Mouse (Mus musculus) lung, embryonic 16.5 days (tissue): ENCODE results near the gene Klk1b4. TPM values are rescaled to one million over a fixed set of nuclear protein-coding genes. Genes with fewer than 3 reads are reported as not detected.
"Not testable (repeated sequence)": the region's sequence is repeated elsewhere in the genome, so short reads cannot be mapped to it uniquely, and the experiment has no call there.

Source experiments
- ATAC-seq: fragments of 200-750 bp; cut with Nextera tagmentation; 2 replicates; pipeline ENCODE4 v1.8.0; 2017; ENCODE audit warnings: low read depth, mild to moderate bottlenecking, moderate library complexity
- H3K27ac ChIP-seq: fragments of 300-500 bp; sonication (generic); 2 replicates; pipeline ENCODE4 v1.5.1; 2014; ENCODE audit warnings: mild to moderate bottlenecking, control low read depth, low read length
- H3K27me3 ChIP-seq: fragments of 300-500 bp; sonication (generic); 2 replicates; pipeline ENCODE4 v1.6.1; 2014; ENCODE audit warnings: low read depth, low read length, mixed read lengths; ENCODE audit not compliant: control insufficient read depth, insufficient read depth
- H3K36me3 ChIP-seq: fragments of 300-500 bp; sonication (generic); 2 replicates; pipeline ENCODE4 v1.6.1; 2014; ENCODE audit warnings: low read length; ENCODE audit not compliant: control insufficient read depth, insufficient read depth
- H3K4me1 ChIP-seq: fragments of 300-500 bp; sonication (generic); replicated peaks from 2 replicates; pipeline ENCODE4 v1.6.1; 2014; ENCODE audit warnings: low read length, mixed read lengths; ENCODE audit not compliant: control insufficient read depth, insufficient read depth
- H3K4me2 ChIP-seq: fragments of 300-500 bp; sonication (generic); 2 replicates; pipeline ENCODE4 v1.6.1; 2014; ENCODE audit warnings: low read depth, low read length, control low read depth
- H3K4me3 ChIP-seq: fragments of 300-500 bp; sonication (generic); 2 replicates; pipeline ENCODE4 v1.5.1; 2014; ENCODE audit warnings: mild to moderate bottlenecking, low read length, control low read depth
- H3K9ac ChIP-seq: fragments of 300-500 bp; sonication (generic); 2 replicates; pipeline ENCODE4 v1.6.1; 2014; ENCODE audit warnings: low read length, control low read depth
- H3K9me3 ChIP-seq: fragments of 300-500 bp; sonication (generic); 2 replicates; pipeline ENCODE4 v1.6.1; 2016; ENCODE audit warnings: low read length; ENCODE audit not compliant: control insufficient read depth
- WGBS: fragments of 180-500 bp; shearing (Covaris S2); extraction: QIAGEN DNeasy Blood & Tissue Kit; methylation state at CpG from one replicate; pipeline ENCODE4 v1.1.7; 2014; 5-methylcytosine and 5-hydroxymethylcytosine counted together
- polyA plus RNA-seq: library from polyadenylated mRNA; unstranded; fragments of >200 nt; fragmentation: Nextera tagmentation; extraction: Ambion mirVana; gene quantifications from 2 replicates; pipeline ENCODE4 v1.2.1, GENCODE M21; 2015

Klk1b4 gene
- polyA plus RNA-seq, 1 experiment from 2014 or later, result not detected

DNA sequence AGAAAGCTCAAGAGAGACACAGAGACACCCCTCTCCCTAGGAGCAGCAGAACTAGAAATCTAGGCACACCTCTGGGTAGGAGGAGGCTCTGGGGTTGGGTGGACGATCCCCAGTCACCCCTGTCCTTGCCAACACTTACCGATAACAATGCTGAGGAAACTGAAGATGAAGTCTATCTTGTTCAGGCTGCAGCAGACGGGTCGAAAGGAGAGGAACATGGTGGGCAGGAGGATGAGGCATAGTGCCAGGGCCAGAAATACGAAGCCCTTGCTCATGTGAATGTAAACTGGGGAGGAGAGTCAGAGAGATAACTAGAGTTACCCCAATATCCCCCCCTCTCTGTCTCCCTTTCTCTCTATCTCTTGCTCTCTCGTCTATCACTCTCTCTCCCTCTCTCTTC lies 15.1 kb downstream of the Klk1b4 start:
- H3K27me3 ChIP-seq, H3K4me1 ChIP-seq, H3K9me3 ChIP-seq, ATAC-seq, H3K27ac ChIP-seq, H3K9ac ChIP-seq, H3K4me2 ChIP-seq, H3K4me3 ChIP-seq, H3K36me3 ChIP-seq: not testable (repeated sequence)
- 73% methylated on average over 6 of the region's 6 CpGs for whole genome bisulfite sequencing

DNA sequence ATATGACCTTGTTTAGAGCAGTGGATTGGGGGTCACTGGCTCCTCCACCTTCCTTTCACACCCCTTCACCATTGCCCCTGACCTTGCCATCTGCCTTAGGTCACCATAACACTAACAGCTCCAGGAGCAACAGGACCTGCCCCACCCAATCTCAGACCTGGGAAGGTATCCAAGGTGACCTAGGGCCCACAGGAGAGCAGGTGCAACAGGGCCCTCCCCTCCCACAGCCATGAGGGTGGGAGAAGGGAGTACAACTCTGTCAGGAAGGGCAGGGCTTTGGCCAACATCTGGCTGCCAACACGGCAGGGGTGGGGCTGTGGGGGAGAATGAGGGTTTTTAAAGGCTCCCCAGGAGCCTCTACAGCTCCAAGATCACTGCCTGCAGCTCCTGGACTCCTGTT lies 17.8 kb downstream of the Klk1b4 start, which contains the start of gene Klk1:
TSS of gene Klk1 (plus strand) at position 285 of the 400 bp plus-strand sequence.
- Histone ChIP-seq H3K4me2 (no peak within 1 kb of the TSS), H3K4me1 (no peaks in the 10 kb centered on the region), H3K9ac (no peak within 1 kb of the TSS), H3K36me3 (no peaks in the 10 kb centered on the region), H3K4me3 (no peak within 1 kb of the TSS), H3K27me3 (no peaks in the 10 kb centered on the region), H3K9me3 (no peaks in the 10 kb centered on the region), H3K27ac (no peak within 1 kb of the TSS)
- 29% methylated on average over 1 of the region's 1 CpGs for WGBS
- ATAC-seq, result no peak

DNA sequence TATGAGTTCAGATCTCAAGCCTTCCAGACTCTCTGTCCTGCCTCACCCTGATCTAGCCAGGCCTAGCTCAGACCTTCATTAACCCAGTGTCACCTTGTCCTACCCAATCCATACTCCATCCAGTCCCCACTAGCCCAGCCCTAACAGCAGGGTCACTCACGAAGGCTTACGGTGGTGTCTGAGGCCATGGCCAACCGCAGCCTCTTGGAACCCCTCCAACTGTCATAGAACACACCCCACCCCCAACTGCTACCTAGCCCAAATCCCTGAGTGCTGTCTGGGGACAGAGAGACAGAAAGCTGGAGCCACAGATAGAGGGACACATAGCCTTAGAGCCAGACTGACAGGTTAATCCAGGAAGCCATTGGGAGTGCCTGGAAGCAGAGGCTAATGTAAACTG lies 28.7 kb downstream of the Klk1b4 start, which contains the start of gene Gm36864:
TSS of gene Gm36864 (plus strand) at position 269 of the 400 bp plus-strand sequence.
- Histone ChIP-seq H3K36me3 (no peaks in the 10 kb centered on the region), H3K4me1 (no peaks in the 10 kb centered on the region), H3K27me3 (no peaks in the 10 kb centered on the region), H3K4me3 (no peak within 1 kb of the TSS), H3K4me2 (no peak within 1 kb of the TSS), H3K27ac (no peak within 1 kb of the TSS), H3K9me3 (no peaks in the 10 kb centered on the region), H3K9ac (no peak within 1 kb of the TSS)
- 57% methylated on average over 3 of the region's 3 CpGs for WGBS
- ATAC-seq, result no peak

DNA sequence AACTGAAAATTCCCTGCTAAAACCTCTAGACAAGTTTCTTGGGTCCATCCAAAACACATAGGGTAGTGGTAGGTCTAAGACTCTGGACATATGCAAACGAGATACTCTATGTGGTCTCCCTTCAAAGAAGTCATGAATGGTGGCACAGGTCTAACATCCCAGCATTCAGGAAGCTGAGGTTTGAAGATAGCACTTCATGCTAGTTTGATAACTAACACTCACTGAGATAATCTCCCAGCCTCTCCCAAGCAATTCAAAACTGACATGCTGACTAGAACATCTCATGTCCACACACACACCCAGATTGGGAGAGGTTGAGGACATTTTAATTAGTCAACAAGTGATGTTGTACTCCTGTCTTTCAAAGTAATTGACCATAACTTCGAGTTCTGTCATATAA lies 32.7 kb downstream of the Klk1b4 start:
- no peaks in the 10 kb centered on the region for H3K36me3 ChIP-seq
- WGBS, result 32% methylated on average over 2 of the region's 2 CpGs
- no peak overlapping the region for H3K27ac ChIP-seq
- no peak overlapping the region for H3K4me2 ChIP-seq
- H3K4me3 ChIP-seq, result no peak overlapping the region
- no peaks in the 10 kb centered on the region for H3K9me3 ChIP-seq
- no peak overlapping the region for H3K9ac ChIP-seq
- H3K4me1 ChIP-seq, result no peaks in the 10 kb centered on the region
- H3K27me3 ChIP-seq, result no peaks in the 10 kb centered on the region
- no peak for ATAC-seq

DNA sequence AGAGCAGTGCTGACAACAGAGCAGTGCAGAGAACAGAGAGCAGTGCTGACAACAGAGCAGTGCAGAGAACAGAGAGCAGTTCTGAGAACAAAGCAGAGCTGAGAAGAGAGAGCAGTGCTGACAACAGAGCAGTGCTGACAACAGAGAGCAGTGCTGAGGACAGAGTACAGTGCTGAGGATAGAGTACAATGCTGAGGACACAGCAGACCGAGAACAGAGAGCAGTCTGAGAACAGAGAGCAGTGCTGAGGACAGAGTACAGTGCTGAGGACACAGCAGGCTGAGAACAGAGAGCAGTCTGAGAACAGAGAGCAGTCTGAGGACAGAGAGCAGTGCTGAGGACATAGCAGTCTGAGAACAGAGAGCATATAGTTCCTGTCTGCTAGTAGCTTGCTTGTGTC lies 33.5 kb downstream of the Klk1b4 start:
- H3K4me3 ChIP-seq, result no peak overlapping the region
- no peak overlapping the region for H3K9ac ChIP-seq
- H3K27ac ChIP-seq, result no peak overlapping the region
- H3K4me1 ChIP-seq, result peaks cover 4% of the 10 kb centered on the region
- ATAC-seq, result no peak
- H3K9me3 ChIP-seq, result no peaks in the 10 kb centered on the region
- no peaks in the 10 kb centered on the region for H3K27me3 ChIP-seq
- WGBS, result 22% methylated on average over 1 of the region's 1 CpGs
- H3K4me2 ChIP-seq, result no peak overlapping the region
- H3K36me3 ChIP-seq, result no peaks in the 10 kb centered on the region

DNA sequence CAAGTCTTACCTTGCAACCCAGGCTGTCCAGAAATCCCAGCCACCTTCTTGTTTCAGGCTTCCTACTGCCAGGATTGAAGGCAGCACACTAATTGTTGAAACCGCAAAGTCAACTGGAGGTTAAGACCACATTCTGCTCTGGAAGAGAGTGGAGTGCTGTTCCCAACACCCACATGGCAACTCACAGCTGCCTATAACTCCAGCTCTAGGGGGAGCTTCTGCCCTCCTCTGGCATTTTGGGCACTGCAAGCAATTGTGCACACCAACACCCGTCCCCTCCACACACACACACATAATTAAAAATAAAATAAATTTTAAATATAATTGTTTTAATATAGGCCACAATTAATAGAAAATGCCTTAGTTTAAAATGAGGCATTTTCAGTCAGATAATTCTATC lies 33.9 kb downstream of the Klk1b4 start:
- Histone ChIP-seq H3K27ac (no peak overlapping the region), H3K4me2 (no peak overlapping the region), H3K4me3 (no peak overlapping the region), H3K27me3 (no peaks in the 10 kb centered on the region), H3K4me1 (peaks cover 4% of the 10 kb centered on the region), H3K9ac (no peak overlapping the region), H3K36me3 (no peaks in the 10 kb centered on the region), H3K9me3 (no peaks in the 10 kb centered on the region)
- no peak for ATAC-seq
- WGBS, result 49% methylated on average over 2 of the region's 2 CpGs

DNA sequence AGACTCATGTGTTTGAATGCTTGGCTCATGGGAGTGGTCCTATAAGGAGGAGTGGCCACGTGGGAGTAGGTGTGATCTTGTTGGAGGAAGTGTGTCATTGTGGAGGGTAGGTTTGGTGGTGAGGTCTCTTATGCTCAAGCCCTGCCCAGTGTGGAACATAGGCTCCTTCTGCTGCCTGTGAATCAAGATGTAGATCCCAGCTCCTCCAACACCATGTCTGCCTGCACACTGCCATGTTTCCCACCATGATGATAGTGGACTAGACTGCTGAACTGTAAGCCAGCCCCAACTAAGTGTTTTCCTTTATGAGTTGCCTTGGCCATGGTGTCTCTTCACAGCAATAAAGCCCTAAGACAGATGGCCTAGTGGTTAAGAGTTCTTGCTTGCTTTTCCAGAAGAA lies 36.8 kb downstream of the Klk1b4 start:
- Histone ChIP-seq H3K4me3 (no peak overlapping the region), H3K27me3 (no peaks in the 10 kb centered on the region), H3K9me3 (no peaks in the 10 kb centered on the region), H3K27ac (no peak overlapping the region), H3K9ac (no peak overlapping the region), H3K36me3 (peaks cover 4% of the 10 kb centered on the region), H3K4me2 (no peak overlapping the region), H3K4me1 (peaks cover 10% of the 10 kb centered on the region)
- 55% methylated on average over 1 of the region's 1 CpGs for WGBS
- no peak for ATAC-seq

DNA sequence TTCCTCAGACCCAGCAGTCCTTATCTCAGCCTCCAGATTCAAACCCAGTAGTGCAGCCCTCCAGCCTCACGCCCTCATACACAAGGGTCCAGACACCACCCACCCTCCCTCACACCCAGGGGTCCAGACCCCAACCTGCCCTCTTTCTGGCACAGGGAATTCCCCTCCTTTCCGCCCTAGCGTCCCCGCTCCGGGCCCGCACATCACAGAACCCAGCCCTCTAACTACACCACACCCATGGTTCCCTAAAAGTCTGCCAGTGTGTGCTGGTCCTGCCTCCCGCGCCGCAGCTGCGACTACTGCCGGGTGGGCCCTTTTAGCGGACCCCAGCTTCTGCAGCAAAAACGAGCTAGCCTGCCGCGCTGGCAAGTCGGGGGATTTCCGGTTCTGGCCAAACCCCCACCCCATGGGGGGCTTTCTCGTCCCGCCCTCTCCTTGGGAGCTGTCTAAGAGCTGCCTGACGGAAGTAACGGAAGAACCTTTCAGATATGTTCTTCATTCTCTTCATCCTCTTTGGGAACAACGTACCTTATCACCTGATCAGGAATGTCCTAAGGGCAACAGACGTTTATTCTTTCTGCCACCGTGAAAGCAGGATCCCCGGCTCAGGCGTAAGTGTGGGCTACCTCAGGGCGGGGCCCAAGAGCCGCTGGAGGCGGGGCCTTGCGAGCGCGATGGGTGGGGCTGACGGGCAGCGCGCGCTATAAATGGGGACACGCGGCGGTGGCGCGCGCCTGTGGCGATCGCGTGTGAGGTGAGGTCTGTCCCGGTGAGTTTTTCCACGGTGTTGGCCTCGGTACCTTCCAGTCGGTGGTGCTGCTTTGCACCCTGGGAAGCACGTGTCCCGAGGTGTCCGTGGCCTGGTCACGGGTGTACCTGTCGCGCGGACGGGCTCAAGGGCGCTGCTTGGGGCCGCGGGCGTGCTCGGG lies 39.1 kb downstream of the Klk1b4 start, which contains the start of the genes 1700028J19Rik and 2410002F23Rik:
TSS of gene 1700028J19Rik (minus strand) at position 641 of the 929 bp plus-strand sequence.
TSS of gene 2410002F23Rik (plus strand) at position 668 of the 929 bp plus-strand sequence.
- no peaks in the 10 kb centered on the region for H3K9me3 ChIP-seq
- peaks cover 10% of the 10 kb centered on the region for H3K4me1 ChIP-seq
- ATAC-seq, result peak; percentile 91
- H3K27ac ChIP-seq, result peak within 1 kb of the TSS; percentile 94
- peak within 1 kb of the TSS; percentile 54 for H3K4me2 ChIP-seq
- peak within 1 kb of the TSS; percentile 95 for H3K9ac ChIP-seq
- H3K36me3 ChIP-seq, result peaks cover 16% of the 10 kb centered on the region
- H3K27me3 ChIP-seq, result no peaks in the 10 kb centered on the region
- H3K4me3 ChIP-seq, result peak within 1 kb of the TSS; percentile 84
- under 1% methylated on average over 62 of the region's 62 CpGs for WGBS

DNA sequence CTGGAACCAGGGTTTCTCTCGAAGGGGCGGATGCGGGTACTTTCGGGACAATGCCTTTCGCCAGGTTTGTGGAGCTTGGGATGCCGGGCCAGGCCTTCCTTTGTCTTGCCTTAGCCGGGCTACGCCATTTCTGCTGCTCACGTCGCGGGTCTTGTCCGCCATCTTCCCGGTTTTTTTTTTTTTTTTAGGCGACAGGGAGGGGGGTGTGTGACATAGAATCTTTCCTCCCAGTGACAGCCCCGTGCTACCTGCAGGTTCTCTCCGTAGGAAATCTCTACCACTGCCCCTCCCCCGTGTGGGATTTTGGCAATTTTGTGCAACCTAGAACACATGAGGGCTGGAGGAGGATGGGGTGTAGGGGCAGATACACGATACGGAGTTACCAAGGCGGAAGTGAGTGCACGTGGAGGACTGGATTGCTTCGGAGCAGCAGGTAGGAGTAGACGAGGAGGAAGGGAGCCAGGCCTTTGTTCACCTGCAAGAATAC lies 39.8 kb downstream of the Klk1b4 start:
- ATAC-seq, result peak; percentile 10; the same call in 1 of the 2 replicates
- under 1% methylated on average over 23 of the region's 23 CpGs for WGBS

More for the DNA sequence above, 39.8 kb downstream of the Klk1b4 start:
- H3K9me3 ChIP-seq, result no peaks in the 10 kb centered on the region
- no peaks in the 10 kb centered on the region for H3K27me3 ChIP-seq
- peaks cover 10% of the 10 kb centered on the region for H3K4me1 ChIP-seq
- peak overlapping the region; percentile 94 for H3K27ac ChIP-seq
- peak overlapping the region; percentile 54 for H3K4me2 ChIP-seq
- peak overlapping the region; percentile 95 for H3K9ac ChIP-seq
- peak overlapping the region; percentile 84 for H3K4me3 ChIP-seq
- peaks cover 18% of the 10 kb centered on the region for H3K36me3 ChIP-seq
